Mouse (Mus musculus): Measurements from ENCODE around the gene Cyp1b1. TPM values are rescaled to one million over a fixed set of nuclear protein-coding genes. Genes with fewer than 3 reads are reported as not detected.

Cyp1b1 gene
- polyA plus RNA-seq (2012): not detected in 2 replicates

GRCm38 (mm10) chr17:79714931-79715637, at the start of gene Cyp1b1:
Cyp1b1 (minus strand) TSS chr17:79715061.

Other genes starting within 250 kb of the Cyp1b1 start
- gene Rmdn2, start 103.2 kb downstream of the Cyp1b1 start, polyA plus RNA-seq (2012): 3.3 and 4.8 TPM in 2 replicates
- gene Atl2, start 181.1 kb upstream of the Cyp1b1 start, polyA plus RNA-seq (2012): 4.2 and 4.9 TPM in 2 replicates

Data from megakaryocyte-erythroid progenitor cell, adult 5 weeks (primary cell).